Mouse (Mus musculus) olfactory bulb, adult 2 months (tissue): ENCODE results near the gene Ctnnbl1.

ENCODE experiments used
- CTCF ChIP-seq: fragments of 200-500 bp; IDR thresholded peaks from 2 replicates; pipeline ENCODE4 v1.5.1; 2012; ENCODE audit warnings: low read depth, mild to moderate bottlenecking, low read length, moderate library complexity; ENCODE audit not compliant: insufficient read depth
- POLR2A ChIP-seq: fragments of 200-500 bp; IDR thresholded peaks from 2 replicates; pipeline ENCODE4 v1.6.1; 2012; ENCODE audit warnings: mild to moderate bottlenecking, low read depth, low read length, moderate library complexity; ENCODE audit not compliant: insufficient read depth

DNA sequence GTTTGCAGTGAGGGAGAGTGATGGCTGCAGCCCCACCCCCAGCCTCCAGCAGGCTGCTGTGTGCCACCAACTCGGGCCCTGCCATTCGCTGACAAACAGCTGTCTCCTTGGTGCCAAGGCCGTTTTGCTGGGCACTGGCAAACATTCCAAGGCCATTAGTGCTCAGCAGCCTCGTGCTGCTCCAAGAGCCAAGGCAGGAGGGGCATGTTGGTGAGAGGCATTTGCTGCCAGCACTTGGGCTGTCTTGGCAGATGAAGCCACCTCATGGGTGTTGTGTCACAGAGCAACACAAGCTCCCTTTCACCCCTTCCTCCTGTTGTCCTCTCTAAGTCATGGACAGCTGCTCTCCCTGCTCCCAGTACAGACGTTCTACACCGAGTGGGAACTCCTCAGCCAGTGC lies 136.0 kb downstream of the Ctnnbl1 start:
- no peak for TF ChIP-seq CTCF
- TF ChIP-seq POLR2A, result no peak
